Mouse (Mus musculus) midbrain, embryonic 13.5 days (tissue): ENCODE data around the gene Pik3ca. TPM values are rescaled to one million over a fixed set of nuclear protein-coding genes. Genes with fewer than 3 reads are reported as not detected.
A peak's percentile ranks its signal among the peaks of the same experiment; 100 is the strongest.

Source experiments
- ATAC-seq: fragments of 200-750 bp; cut with Nextera tagmentation; 2 replicates; pipeline ENCODE4 v1.8.0; 2017; ENCODE audit warnings: mild to moderate bottlenecking, moderate TSS enrichment, moderate library complexity
- H3K27ac ChIP-seq: fragments of 300-500 bp; sonication (generic); 2 replicates; pipeline ENCODE4 v1.5.1; 2015; ENCODE audit warnings: inconsistent platforms, mild to moderate bottlenecking, moderate library complexity
- H3K27me3 ChIP-seq: fragments of 300-500 bp; sonication (generic); 2 replicates; pipeline ENCODE4 v1.6.1; 2015; ENCODE audit warnings: mild to moderate bottlenecking, inconsistent platforms
- H3K36me3 ChIP-seq: fragments of 300-500 bp; sonication (generic); 2 replicates; pipeline ENCODE4 v1.6.1; 2015; ENCODE audit warnings: mild to moderate bottlenecking, inconsistent platforms
- H3K4me1 ChIP-seq: fragments of 300-500 bp; sonication (generic); replicated peaks from 2 replicates; pipeline ENCODE4 v1.6.1; 2015; ENCODE audit warnings: inconsistent platforms
- H3K4me2 ChIP-seq: fragments of 300-500 bp; sonication (generic); replicated peaks from 2 replicates; pipeline ENCODE4 v1.6.1; 2015; ENCODE audit warnings: moderate library complexity, mild to moderate bottlenecking, inconsistent platforms
- H3K4me3 ChIP-seq: fragments of 300-500 bp; sonication (generic); replicated peaks from 2 replicates; pipeline ENCODE4 v1.5.1; 2015; ENCODE audit warnings: mild to moderate bottlenecking, inconsistent platforms
- H3K9ac ChIP-seq: fragments of 300-500 bp; sonication (generic); replicated peaks from 2 replicates; pipeline ENCODE4 v1.6.1; 2015; ENCODE audit warnings: mild to moderate bottlenecking, inconsistent platforms
- H3K9me3 ChIP-seq: fragments of 300-500 bp; sonication (generic); 2 replicates; pipeline ENCODE4 v1.6.1; 2016; ENCODE audit warnings: mild to moderate bottlenecking, inconsistent platforms
- WGBS: fragments of 180-500 bp; shearing (Covaris S2); methylation state at CpG from one replicate; pipeline ENCODE4 v1.1.7; 2015; 5-methylcytosine and 5-hydroxymethylcytosine counted together
- polyA plus RNA-seq: library from polyadenylated mRNA; unstranded; fragments of >200 nt; fragmentation: Nextera tagmentation; extraction: Ambion mirVana; gene quantifications from 2 replicates; pipeline ENCODE4 v1.2.1, GENCODE M21; 2015

Pik3ca gene
- polyA plus RNA-seq, result 14.6 TPM in 2 replicates

DNA sequence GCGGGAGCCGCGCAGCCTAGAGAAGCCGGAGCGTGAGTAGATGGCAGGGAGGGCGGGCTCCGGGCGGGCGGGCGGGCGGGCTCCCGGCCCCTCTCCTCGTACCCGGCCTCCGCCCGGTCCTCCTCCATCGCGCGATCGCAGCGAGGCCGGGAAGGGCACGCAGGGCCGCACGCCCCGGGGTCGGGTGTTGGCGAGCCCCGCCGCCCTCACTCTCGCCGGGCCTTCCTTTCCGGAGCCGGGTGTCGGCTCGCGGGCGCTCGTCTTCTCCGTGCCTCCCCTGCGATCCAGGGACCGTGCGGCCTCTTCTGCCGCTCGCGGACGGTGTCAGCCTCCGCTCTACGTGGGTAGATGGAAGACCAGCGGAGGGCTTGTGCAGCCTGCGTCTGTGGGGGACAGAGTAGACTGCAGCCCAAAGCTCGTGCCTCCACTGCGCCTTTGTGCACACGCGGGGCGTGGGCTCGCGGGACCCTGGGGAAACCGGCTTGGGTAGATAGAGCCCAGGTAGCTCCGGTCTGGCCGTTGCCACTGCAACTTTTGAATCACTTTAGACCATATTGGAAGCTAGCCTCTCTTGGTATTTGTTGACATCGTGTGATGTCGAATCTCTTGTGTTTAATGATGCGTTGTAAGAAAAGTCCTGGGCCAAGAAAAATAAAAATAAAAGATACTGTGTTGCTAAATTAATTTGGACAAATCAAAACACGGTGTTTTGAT lies at the start of gene Pik3ca:
Gene Pik3ca, plus strand, starts transcription at position 211 of the 714 bp plus-strand sequence.
- WGBS, result under 1% methylated on average over 43 of the region's 65 CpGs
- peak within 1 kb of the TSS; percentile 91 for H3K4me3 ChIP-seq
- H3K27ac ChIP-seq, result peak within 1 kb of the TSS; percentile 96
- no peaks in the 10 kb centered on the region for H3K36me3 ChIP-seq
- H3K4me1 ChIP-seq, result peaks cover 40% of the 10 kb centered on the region
- H3K9ac ChIP-seq, result peak within 1 kb of the TSS; percentile 95
- ATAC-seq, result peak; percentile 80
- no peaks in the 10 kb centered on the region for H3K9me3 ChIP-seq
- H3K27me3 ChIP-seq, result no peaks in the 10 kb centered on the region
- peak within 1 kb of the TSS; percentile 67 for H3K4me2 ChIP-seq

DNA sequence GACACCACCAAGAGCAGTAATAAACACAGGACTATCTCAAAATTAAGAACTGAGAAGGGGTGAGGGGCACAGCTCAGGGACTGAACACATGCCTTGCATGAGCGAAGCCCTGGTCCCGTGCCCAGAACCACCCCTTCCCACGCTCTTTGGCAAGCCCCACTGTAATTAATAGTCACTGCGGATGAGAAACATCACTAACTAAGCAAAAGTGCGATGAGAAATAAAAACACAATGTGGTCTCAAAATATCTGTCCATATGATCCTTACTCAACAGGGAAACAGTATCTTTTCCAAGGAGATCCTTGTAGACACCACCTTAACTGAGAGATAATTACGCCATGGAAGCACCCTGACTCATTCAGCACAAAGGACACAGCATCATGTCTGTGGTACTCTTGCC lies 49.6 kb upstream of the Pik3ca start:
- Histone ChIP-seq H3K4me1 (no peaks in the 10 kb centered on the region), H3K4me3 (no peak overlapping the region), H3K36me3 (peaks cover 21% of the 10 kb centered on the region), H3K27me3 (no peaks in the 10 kb centered on the region), H3K9ac (no peak overlapping the region), H3K4me2 (no peak overlapping the region), H3K9me3 (no peaks in the 10 kb centered on the region), H3K27ac (no peak overlapping the region)
- WGBS, result 95% methylated on average over 6 of the region's 6 CpGs
- ATAC-seq, result no peak

DNA sequence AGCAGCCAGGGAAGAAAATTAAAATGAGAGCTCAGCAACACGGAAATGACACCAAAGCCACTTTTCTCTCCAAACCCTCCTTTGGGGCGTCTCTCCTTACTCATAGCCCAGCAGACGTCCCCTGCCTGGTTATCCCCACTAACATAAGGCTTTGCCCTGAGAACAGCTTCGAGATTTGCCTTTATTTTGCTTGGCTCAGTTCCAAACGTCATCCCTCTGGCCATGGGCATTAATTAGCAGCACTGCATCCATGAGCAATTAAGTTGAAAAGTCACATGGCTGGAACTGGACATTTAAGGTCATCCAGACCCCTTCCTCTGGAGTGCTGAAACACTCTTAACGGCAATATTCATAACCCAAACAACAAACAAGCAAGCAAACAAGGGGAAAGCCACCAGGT lies 36.2 kb upstream of the Pik3ca start:
- ATAC-seq, result no peak
- 46% methylated on average over 6 of the region's 6 CpGs for WGBS
- Histone ChIP-seq H3K9me3 (no peaks in the 10 kb centered on the region), H3K27me3 (no peaks in the 10 kb centered on the region), H3K9ac (no peak overlapping the region), H3K27ac (no peak overlapping the region), H3K4me1 (peaks cover 27% of the 10 kb centered on the region), H3K4me3 (no peak overlapping the region), H3K4me2 (no peak overlapping the region), H3K36me3 (peaks cover 4% of the 10 kb centered on the region; the same call in 1 of the 2 replicates)

DNA sequence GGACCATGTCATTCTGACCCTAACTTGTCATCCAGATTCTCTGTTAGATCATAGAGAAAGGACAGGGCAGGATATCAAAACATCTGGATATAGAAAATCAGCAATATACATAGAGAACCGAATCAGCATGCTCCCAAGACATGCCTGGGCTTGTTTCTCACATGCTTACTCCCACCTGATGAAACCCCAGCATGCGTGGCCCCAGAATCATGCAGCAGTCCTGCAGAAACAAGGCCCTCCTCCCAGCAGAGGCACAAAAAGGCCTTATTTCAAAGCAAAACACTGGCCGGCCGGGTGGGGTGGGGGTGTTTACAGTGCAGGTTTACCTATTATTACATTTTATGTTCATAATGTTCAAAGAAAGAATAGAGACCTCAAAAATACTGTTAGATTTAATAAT lies 33.3 kb upstream of the Pik3ca start:
- ATAC-seq, result no peak
- no peaks in the 10 kb centered on the region; the same call in 1 of the 2 replicates for H3K36me3 ChIP-seq
- H3K4me3 ChIP-seq, result peak overlapping the region; percentile 88
- peaks cover 34% of the 10 kb centered on the region for H3K4me1 ChIP-seq
- no peaks in the 10 kb centered on the region for H3K27me3 ChIP-seq
- peak overlapping the region; percentile 67 for H3K9ac ChIP-seq
- H3K27ac ChIP-seq, result no peak overlapping the region
- no peaks in the 10 kb centered on the region for H3K9me3 ChIP-seq
- H3K4me2 ChIP-seq, result peak overlapping the region; percentile 70
- WGBS, result 41% methylated on average over 4 of the region's 4 CpGs

DNA sequence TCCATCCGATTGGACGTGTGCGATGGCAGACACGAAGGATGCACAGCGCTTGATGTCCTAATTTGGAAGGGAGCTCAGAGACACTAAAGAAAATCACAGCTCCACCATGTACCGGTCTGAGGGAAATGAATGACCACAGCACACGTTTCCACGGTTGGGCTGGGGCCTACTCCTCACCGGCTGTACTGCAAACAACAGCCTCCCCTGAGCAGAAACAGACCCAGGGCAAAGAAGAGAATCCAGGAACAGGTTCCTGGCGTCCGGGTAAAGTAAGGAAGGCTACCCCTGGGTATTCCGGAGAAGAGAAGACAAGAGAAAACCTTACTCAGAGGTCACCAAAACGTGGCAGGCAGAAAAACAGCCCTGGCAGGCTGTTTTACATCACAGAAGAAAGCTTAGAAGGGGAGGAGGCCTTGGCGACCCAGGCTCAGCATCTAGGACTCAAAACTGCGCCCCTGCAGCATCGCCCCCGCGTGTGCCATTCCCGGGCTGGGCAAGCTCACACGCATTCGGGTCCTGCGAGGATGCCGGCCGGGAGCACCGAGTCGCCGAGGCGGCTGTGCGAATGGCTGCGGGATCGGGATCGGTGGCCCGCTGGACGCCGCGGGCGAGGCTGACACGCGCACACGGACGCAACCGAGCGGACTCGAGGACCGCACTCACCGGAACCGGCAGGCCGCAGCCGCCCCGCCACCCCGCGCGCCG lies 32.5 kb upstream of the Pik3ca start:
- Histone ChIP-seq H3K27me3 (no peaks in the 10 kb centered on the region), H3K4me2 (peak overlapping the region; percentile 70), H3K9me3 (no peaks in the 10 kb centered on the region), H3K27ac (peak overlapping the region; percentile 92), H3K4me1 (peaks cover 34% of the 10 kb centered on the region), H3K9ac (peak overlapping the region; percentile 93), H3K36me3 (no peaks in the 10 kb centered on the region), H3K4me3 (peak overlapping the region; percentile 88)
- WGBS, result under 1% methylated on average over 54 of the region's 54 CpGs
- peak; percentile 82 for ATAC-seq

DNA sequence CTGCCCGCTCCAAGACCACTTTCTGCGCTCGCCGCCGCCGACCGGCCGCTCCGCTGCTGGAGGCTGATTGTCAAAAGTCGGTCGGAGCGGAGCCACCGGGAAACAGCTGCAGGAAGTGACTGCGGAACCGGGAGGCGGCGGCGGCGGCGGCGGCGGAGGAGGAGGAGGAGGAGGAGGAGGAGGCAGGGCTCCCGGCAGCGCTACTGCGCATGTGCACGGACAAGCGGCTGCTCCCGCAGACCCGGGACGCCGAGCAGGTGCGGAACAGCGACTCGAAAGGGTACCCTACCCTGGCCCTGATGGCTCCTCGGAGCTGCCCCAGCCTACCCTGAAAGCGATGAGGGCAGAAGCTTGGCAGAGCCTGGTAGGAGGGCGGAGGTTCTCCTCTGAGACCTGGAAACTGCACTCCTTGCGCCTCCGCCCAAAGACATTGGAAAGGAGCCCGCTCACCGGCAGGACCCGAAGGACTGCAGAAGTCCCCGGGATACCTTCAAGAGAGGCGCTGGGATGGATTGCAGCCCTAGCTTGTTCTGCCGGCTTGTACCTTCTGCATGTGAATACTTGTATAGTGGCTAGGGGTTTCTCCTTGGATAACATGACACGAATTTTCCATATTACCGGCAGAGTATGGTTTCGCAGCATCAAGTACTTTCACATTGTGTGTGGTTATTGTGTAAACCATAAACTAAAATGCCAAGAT lies 31.8 kb upstream of the Pik3ca start, which contains the start of gene Zmat3:
Gene Zmat3, minus strand, starts transcription at position 469 of the 700 bp plus-strand sequence.
- 5% methylated on average over 27 of the region's 48 CpGs for WGBS
- peak within 1 kb of the TSS; percentile 70 for H3K4me2 ChIP-seq
- peak within 1 kb of the TSS; percentile 88 for H3K4me3 ChIP-seq
- H3K9me3 ChIP-seq, result no peaks in the 10 kb centered on the region
- H3K9ac ChIP-seq, result peak within 1 kb of the TSS; percentile 93
- H3K4me1 ChIP-seq, result peaks cover 30% of the 10 kb centered on the region
- H3K27me3 ChIP-seq, result no peaks in the 10 kb centered on the region
- H3K36me3 ChIP-seq, result no peaks in the 10 kb centered on the region
- ATAC-seq, result peak; percentile 87
- H3K27ac ChIP-seq, result peak within 1 kb of the TSS; percentile 92

DNA sequence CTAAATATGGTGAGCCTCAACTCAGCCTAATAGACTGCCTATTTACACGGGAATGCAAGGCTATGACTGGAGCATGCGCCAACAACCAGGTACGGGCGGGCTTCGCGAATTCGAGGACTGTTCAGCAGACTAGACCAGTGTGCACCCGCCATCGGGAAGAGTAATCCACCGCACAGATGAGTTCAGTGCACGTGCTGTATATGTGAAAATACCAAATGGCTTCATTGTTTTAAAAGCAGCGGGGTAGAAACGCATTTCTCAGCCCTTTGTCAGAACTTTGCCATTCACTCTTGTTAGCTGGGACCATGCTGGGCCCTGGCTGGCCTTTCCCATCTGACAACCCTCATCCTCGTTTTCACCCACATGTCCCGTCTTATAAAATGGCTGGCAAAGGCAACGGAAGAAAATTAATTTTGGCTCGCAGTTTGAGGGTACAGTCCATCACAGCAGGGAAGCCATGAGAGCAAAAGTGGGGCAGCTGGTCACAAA lies 31.2 kb upstream of the Pik3ca start:
- Histone ChIP-seq H3K4me3 (peak overlapping the region; percentile 88), H3K4me1 (peaks cover 24% of the 10 kb centered on the region), H3K36me3 (no peaks in the 10 kb centered on the region), H3K27me3 (no peaks in the 10 kb centered on the region), H3K4me2 (peak overlapping the region; percentile 70), H3K27ac (peak overlapping the region; percentile 92), H3K9ac (no peak overlapping the region; the same call in 1 of the 2 replicates), H3K9me3 (no peaks in the 10 kb centered on the region)
- peak; percentile 31; the same call in 1 of the 2 replicates for ATAC-seq
- 61% methylated on average over 17 of the region's 17 CpGs for WGBS

DNA sequence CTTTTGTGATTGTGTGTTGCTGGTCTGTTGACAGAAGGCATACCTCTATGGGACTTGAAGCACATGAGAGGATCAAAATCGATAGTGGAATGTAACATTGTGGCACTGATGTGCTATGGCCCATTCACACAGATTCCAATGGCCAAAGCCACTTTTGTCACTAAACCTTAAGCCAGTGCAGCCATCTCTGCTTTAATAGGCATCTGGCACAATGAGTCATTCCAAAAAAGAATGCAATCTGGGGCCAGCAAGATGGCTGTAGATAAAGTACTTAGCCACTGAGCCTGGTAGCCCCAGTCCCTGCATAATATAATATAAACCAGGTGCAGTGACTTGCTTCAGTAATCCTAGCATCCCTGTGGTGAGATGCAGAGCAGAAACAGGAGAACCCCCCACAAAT lies 30.0 kb upstream of the Pik3ca start:
- Histone ChIP-seq H3K4me2 (no peak overlapping the region), H3K4me1 (peaks cover 23% of the 10 kb centered on the region), H3K27me3 (no peaks in the 10 kb centered on the region), H3K36me3 (no peaks in the 10 kb centered on the region), H3K4me3 (no peak overlapping the region), H3K27ac (no peak overlapping the region), H3K9me3 (no peaks in the 10 kb centered on the region), H3K9ac (no peak overlapping the region)
- ATAC-seq, result no peak
- 78% methylated on average over 1 of the region's 1 CpGs for WGBS

DNA sequence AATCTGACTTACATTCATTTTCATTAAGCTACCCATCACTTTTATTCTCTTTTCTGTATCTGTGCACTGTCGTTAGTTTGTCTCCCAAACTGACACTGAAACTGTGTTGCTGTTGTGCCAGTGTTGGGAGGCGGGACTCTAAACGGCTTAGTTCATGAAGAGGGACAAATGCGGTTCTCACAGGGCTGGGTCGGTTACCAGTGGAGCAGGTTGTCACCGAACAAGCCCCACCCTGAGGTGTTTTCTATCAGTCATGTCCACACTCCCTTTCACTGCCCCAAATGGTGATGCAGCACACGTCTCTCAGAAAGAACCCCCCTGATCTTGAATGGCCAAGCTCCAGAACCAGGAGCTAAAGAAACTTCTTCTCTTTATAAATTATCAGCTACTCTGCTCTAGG lies 25.5 kb upstream of the Pik3ca start:
- no peak overlapping the region for H3K4me2 ChIP-seq
- H3K36me3 ChIP-seq, result no peaks in the 10 kb centered on the region
- no peaks in the 10 kb centered on the region for H3K4me1 ChIP-seq
- no peak overlapping the region for H3K27ac ChIP-seq
- H3K4me3 ChIP-seq, result no peak overlapping the region
- WGBS, result 74% methylated on average over 7 of the region's 7 CpGs
- H3K9ac ChIP-seq, result no peak overlapping the region
- H3K27me3 ChIP-seq, result no peaks in the 10 kb centered on the region
- ATAC-seq, result no peak
- H3K9me3 ChIP-seq, result no peaks in the 10 kb centered on the region

DNA sequence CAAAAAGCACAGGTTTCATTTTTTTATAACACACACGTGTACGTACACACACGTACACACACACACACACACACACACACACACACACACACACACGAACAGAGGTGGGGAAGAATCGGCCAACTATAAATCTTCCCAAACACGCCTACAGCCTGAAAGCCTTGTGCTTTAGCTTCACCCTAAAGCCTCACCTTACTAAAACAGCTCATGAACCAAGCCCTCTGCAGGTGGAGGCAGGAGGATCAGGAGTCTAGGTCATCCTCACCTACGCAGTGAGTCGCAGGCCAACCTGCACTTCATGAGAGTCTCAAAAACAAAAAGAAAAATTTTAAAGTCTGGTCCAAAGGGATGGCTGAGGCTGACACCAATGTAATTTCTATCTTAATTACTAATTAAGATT lies 25.0 kb upstream of the Pik3ca start:
- no peak for ATAC-seq
- H3K4me1 ChIP-seq, result no peaks in the 10 kb centered on the region
- H3K27ac ChIP-seq, result no peak overlapping the region
- no peaks in the 10 kb centered on the region for H3K27me3 ChIP-seq
- WGBS, result 89% methylated on average over 8 of the region's 8 CpGs
- H3K36me3 ChIP-seq, result no peaks in the 10 kb centered on the region
- no peak overlapping the region for H3K9ac ChIP-seq
- H3K9me3 ChIP-seq, result no peaks in the 10 kb centered on the region
- no peak overlapping the region for H3K4me3 ChIP-seq
- no peak overlapping the region for H3K4me2 ChIP-seq

DNA sequence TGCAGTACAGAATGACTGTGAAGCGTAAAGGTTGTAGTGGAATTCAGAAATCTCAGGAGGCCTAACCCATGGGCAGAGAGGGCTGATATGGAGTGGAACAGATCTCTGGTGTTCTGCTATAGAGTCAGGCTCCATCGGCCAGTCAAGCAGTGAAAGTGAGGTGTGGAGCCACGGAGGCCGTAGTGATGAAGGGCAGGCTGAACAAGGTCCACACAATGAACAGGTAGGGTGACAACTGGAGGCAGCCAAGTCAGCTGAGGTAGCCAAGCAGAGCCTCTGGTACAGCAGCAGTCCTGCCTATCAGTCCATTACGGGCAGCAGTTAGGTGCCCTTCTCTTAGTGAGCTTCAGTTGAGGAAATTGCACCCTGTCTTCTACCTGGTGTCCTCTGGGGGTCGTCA lies 24.2 kb upstream of the Pik3ca start:
- Histone ChIP-seq H3K27ac (no peak overlapping the region), H3K4me1 (no peaks in the 10 kb centered on the region), H3K4me2 (no peak overlapping the region), H3K9ac (no peak overlapping the region), H3K4me3 (no peak overlapping the region), H3K9me3 (no peaks in the 10 kb centered on the region), H3K36me3 (no peaks in the 10 kb centered on the region), H3K27me3 (no peaks in the 10 kb centered on the region)
- WGBS, result 84% methylated on average over 6 of the region's 6 CpGs
- ATAC-seq, result no peak

DNA sequence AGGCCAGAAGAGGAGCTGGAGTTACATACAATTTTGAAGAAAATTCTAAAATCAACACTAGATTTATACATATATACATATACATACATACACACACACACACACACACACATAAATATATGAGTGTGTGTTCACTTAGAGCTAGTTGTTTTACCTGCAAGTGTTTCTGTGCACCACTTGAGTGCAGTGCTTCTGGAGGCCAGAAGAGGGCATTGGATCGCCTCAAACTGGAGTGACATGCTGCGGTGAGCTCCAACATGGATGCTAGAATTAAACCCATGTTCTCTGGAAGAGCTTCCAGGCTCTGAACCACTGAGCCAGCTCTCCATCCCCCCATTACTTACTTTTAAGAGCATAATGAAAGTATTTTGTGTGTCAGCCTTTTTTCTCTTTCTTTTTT lies 17.6 kb upstream of the Pik3ca start:
- Histone ChIP-seq H3K4me1 (no peaks in the 10 kb centered on the region), H3K27ac (no peak overlapping the region), H3K9ac (no peak overlapping the region), H3K9me3 (no peaks in the 10 kb centered on the region), H3K36me3 (no peaks in the 10 kb centered on the region), H3K27me3 (no peaks in the 10 kb centered on the region), H3K4me2 (no peak overlapping the region), H3K4me3 (no peak overlapping the region)
- WGBS, result 43% methylated on average over 2 of the region's 2 CpGs
- ATAC-seq, result no peak
